Mouse (Mus musculus): ENCODE data around the gene Dhx9. TPM values are rescaled to one million over a fixed set of nuclear protein-coding genes. Genes with fewer than 3 reads are reported as not detected.
"Not testable (repeated sequence)": the region's sequence is repeated elsewhere in the genome, so short reads cannot be mapped to it uniquely, and the experiment has no call there.

Dhx9 gene
- total RNA-seq (2021), result 10 to 100 TPM; 24.7 to 29.1 TPM
- long read RNA-seq, experiment 1, partial matches to known transcripts, result 0 of 7 reads
- long read RNA-seq, experiment 1, other reads (novel, unspliced or antisense), result 7 of 7 reads
- long read RNA-seq, experiment 2, partial matches to known transcripts, result 6 of 6 reads
- long read RNA-seq, experiment 2, other reads (novel, unspliced or antisense), result 0 of 6 reads

DNA sequence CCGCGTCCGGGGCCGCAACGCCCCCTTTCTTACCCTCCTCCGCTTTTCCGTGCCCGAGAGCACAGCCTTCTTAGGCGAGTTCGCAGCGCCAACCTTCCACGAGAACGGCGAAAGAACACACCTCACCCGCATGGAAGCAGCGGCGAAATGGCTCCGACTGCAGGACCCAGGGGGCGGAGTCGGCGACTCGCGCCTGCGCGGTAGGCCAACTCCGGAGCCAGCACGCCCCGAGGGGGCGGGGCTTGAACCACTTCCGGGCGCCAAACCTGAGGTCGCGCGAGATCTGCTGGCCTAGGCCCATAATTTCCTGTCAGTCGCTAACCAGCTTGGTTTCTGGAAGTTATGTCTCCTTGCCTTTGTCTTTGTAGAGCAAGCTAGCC lies at the start of gene Dhx9:
Dhx9 (minus strand) TSS at position 161 of the 380 bp plus-strand sequence.
- DNase-seq, result peak; percentile 97 to 99
- intact Hi-C loops (cut with DNase I), result no loop called here

DNA sequence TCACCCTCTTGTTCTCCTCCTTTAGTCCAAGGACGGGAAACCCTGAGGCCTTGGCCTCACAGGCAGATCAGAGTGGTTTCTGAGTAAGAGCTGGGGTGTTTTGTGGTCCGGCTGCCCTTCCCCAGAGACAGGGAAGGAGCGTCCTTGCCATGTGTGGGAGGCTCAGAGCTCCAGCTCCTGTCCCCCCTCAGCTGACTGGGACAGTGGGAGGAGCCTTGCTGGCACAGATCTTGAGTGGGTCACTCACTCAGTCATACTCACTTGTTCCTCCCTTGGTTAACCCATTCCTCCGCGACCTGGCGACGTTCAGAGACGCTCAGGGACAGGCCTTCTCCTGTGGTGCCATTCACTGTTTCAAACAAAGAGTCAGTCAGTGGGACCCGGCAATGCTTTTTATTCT lies 48.2 kb upstream of the Dhx9 start:
- DNase-seq, result no peak
- intact Hi-C loops (cut with DNase I), result no loop called here

GRCm38 (mm10) chr1:153532896-153533295 lies 45.4 kb upstream of the Dhx9 start:
- intact Hi-C loops (cut with DNase I); DNase-seq: not testable (repeated sequence)

GRCm38 (mm10) chr1:153532234-153532841 lies 44.9 kb upstream of the Dhx9 start:
- intact Hi-C loops (cut with DNase I), result no loop called here
- DNase-seq, result peak in 1 of 2 experiments; percentile 11

GRCm38 (mm10) chr1:153531677-153532233 lies 44.3 kb upstream of the Dhx9 start:
- no peak for DNase-seq
- intact Hi-C loops (cut with DNase I), result no loop called here

DNA sequence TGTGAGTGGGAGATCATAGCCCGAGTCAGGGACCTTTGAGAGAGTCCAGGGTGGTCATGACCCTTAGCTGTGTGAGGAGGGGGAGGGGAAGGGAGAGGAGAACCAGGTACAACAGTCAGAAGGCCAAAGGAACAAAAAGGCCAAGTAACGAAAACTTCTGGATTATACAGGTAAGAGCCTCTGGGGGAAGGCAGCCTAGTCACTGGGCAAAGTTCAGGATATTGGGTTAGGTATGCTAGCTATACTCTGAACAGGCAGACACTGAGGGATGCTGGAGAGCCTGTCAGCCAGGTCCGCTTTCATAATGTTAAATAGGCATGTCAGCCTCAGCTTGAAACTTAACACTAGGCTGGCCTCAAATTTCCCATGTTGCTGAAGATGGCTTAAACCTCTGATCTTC lies 34.7 kb upstream of the Dhx9 start:
- intact Hi-C loops (cut with DNase I), result no loop called here

GRCm38 (mm10) chr1:153515368-153515767 lies 27.9 kb upstream of the Dhx9 start:
- no peak for DNase-seq
- intact Hi-C loops (cut with DNase I), result no loop called here

More for the DNA sequence above, 34.7 kb upstream of the Dhx9 start:
- DNase-seq, result no peak

DNA sequence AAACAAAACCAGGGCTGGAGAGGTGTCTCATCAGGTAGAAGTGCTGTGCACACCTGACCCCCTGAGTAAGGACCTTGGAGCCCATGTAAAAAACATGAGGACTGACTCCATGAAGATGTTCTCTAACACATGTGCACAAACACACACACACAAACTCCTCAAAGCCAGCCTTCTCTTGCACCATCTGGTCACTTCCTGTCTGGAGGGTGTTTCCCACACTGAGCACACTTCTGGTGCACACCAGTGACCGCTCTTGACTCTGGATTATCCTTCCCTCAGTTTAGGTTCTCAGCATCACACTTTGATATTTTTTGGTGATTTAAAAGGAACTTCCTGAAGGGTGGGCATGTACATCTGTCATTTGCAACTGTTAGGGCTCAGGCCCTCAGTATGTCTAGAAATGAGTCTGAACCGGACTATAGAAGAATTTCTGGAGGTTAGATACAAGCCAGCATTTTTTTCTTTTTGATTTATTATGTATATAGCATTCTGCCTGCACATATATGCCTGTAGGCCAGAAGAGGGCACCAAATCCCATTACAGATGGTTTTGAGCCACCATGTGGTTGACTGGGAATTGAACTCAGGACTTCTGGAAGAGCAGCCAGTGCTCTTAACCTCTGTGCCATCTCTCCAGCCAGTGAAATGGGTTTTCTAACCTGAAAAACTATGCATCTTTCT lies 23.0 kb upstream of the Dhx9 start:
- DNase-seq, result no peak
- intact Hi-C loops (cut with DNase I), result no loop called here

DNA sequence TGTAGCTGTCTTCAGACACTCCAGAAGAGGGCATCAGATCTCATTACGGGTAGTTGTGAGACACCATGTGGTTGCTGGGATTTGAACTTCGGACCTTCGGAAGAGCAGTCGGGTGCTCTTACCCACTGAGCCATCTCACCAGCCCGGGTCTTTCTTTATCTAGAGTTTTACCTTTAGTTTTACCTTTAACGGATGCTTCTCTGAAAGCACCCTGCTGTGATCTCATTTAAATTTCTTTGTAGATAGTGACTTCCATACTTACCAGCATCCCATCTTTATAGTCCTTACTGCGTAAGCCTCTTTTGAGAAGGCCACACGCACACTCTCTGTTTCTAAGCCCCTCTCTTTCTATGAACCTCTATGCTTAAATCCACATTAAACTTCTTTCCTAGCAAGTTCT lies 22.1 kb upstream of the Dhx9 start:
- intact Hi-C loops (cut with DNase I), result not testable (repeated sequence)

DNA sequence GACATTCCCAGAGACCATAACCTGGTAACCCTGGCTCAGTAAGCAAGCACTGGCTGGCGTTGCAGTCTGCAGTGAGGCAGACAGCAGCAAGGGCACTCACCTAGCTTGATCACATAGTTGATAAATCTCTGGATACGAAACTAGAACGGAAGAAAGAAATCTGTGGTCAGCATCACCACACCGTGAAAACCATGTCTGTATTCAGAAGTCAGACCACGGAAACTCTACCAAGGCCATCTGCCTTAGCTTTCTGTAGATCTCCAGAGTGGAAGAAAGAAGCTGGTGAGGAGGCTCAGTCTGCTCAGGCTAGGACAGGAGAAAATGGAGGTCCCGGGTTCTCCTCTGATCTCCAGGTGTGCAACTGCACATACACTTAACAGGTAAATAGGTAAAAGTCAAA lies 21.6 kb upstream of the Dhx9 start:
- no peak for DNase-seq
- intact Hi-C loops (cut with DNase I), result no loop called here

More for the DNA sequence above, 22.1 kb upstream of the Dhx9 start:
- DNase-seq, result not testable (repeated sequence)

DNA sequence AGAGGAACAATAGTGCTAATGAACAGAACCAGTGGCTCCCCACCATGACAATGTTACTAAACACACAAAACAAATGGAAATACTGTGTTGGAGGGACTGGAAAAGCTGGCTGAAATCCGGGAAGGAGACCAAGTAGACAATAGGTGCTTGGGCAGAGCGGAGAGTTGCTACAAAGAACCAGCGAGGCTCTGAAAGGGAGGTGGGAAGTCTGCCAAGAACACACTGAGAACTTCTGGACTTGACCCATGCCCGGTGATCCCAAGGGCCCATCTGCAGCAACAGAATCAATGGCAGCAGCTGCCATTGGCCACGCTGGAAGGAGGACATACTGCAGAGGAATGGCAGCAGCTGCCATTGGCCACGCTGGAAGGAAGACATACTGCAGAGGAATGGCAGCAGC lies 18.8 kb upstream of the Dhx9 start:
- DNase-seq, result no peak
- intact Hi-C loops (cut with DNase I), result no loop called here

GRCm38 (mm10) chr1:153501644-153502321 lies 14.3 kb upstream of the Dhx9 start:
- DNase-seq, result peak; percentile 7 to 17
- intact Hi-C loops (cut with DNase I), result no loop called here

DNA sequence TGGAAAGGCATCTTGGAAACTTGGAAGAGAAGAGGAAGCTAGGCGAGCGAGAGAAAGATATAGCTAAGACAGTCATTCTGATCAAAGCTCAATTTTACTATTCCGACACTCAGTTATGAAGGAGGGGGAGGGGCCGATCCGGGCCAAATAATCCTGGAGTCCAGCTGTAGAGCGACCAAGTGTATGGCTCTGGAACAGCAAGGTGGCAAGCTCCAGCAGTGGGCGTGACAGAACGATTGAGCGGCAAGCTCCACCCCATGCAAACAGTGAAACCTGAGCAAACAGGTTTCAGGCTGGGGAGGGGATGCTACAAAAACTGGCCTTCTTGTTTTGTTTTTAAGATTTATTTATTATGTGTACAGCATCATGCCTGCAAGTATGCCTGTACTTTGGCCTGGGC lies 12.6 kb upstream of the Dhx9 start:
- no peak for DNase-seq
- intact Hi-C loops (cut with DNase I), result no loop called here

- intact Hi-C loops (cut with DNase I), result no loop called here
- DNase-seq, result no peak
These were observed 8.6 kb upstream of the Dhx9 start for GRCm38 (mm10) chr1:153496030-153496429.

GRCm38 (mm10) chr1:153493931-153494330 lies 6.5 kb upstream of the Dhx9 start:
- intact Hi-C loops (cut with DNase I), result no loop called here
- DNase-seq, result no peak

DNA sequence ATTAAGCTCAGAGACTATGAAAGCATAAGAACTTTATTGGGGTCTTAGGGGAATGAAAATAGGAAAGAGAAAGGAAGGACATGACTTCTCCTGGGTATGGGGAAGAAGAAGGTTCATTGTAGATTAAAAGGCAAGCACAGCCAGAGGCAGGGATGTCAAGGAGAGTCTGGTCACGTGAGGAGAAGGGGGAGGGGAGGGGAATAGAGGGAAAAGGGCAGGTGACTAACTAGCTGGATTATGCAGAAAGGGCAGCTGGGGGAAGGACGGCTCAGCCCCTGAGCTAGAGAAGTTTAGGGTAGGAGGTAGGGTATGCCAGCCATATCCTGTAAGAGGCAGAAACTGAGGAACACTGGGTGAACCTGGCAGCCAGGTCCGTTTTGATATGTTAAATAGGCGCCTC lies 5.9 kb upstream of the Dhx9 start:
- intact Hi-C loops (cut with DNase I), result no loop called here
- DNase-seq, result no peak

DNA sequence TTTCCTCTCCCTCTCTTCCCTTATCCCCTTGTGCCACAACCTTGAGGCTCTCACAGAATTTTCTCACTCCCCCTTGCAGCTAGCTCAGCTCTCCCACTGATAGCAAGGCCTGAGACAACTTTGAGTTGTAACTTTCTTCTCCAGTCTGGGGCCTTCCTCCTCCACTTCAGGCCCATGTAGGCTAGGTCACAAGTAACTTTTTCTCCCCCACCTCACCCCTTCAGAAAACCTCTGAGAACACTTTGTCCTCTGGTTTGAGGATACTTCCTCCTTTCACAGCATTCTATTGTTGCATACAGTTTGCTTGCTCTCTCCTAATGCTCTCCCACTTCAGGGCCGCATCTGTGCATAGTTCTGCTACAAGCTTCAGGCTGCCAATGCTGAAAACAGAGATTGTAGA lies 4.4 kb upstream of the Dhx9 start:
- no peak for DNase-seq
- intact Hi-C loops (cut with DNase I), result no loop called here

- intact Hi-C loops (cut with DNase I), result no loop called here
- no peak for DNase-seq
These were observed 3.9 kb upstream of the Dhx9 start for GRCm38 (mm10) chr1:153491345-153491744.

- intact Hi-C loops (cut with DNase I), result no loop called here
- DNase-seq, result no peak
These were observed 2.5 kb upstream of the Dhx9 start for GRCm38 (mm10) chr1:153489963-153490362.

GRCm38 (mm10) chr1:153489540-153489939 lies 2.1 kb upstream of the Dhx9 start:
- intact Hi-C loops (cut with DNase I), result no loop called here

DNA sequence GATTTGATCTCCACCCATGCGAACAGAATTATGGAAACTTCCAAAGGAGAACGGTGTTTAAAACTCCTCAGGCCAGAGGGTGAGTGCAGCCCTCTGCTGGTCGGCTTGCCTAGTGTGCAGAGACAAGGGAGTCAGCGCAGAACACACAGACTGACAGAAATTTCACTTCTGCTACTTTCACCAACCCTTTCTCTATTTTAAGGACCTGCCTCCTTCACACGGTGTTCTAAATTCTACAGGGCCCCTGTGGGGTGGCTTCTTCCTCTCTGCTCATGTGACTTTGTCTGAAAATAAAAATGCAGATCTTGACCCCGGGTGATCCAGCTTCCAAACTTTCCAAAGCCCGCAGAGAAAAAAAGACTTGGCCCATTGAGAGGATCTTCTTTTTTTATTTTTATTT lies 1.7 kb upstream of the Dhx9 start:
- DNase-seq, result no peak
- intact Hi-C loops (cut with DNase I), result no loop called here

More at GRCm38 (mm10) chr1:153489540-153489939, 2.1 kb upstream of the Dhx9 start:
- DNase-seq, result no peak

Measured in gastrocnemius, postnatal 36 days (tissue).